Mouse (Mus musculus) frontal cortex, postnatal 25 days (tissue): ENCODE results near the gene Dnajc11.
A peak's percentile ranks its signal among the peaks of the same experiment; 100 is the strongest.

ENCODE experiments used
- DNase-seq, 2 experiments: peaks; one replicate each; pipeline ENCODE4 v3.0.0; 2022; ENCODE audit warnings: low spot score in 2 of 2

Dnajc11 gene

GRCm38 (mm10) chr4:151985886-151986285, 52.4 kb downstream of the Dnajc11 start:
- DNase-seq = no peak

- DNase-seq = no peak
Measured at GRCm38 (mm10) chr4:151986650-151987049, 53.2 kb downstream of the Dnajc11 start.

- no peak for DNase-seq
Measured at GRCm38 (mm10) chr4:151988014-151988341, 54.5 kb downstream of the Dnajc11 start.

GRCm38 (mm10) chr4:151988342-151989109, 55.0 kb downstream of the Dnajc11 start, which contains the start of gene Thap3:
Gene Thap3 (minus strand): TSS chr4:151988997.
- DNase-seq = peak; percentile 58 to 63

- no peak for DNase-seq
Measured at GRCm38 (mm10) chr4:151989110-151989488, 55.6 kb downstream of the Dnajc11 start.

GRCm38 (mm10) chr4:151992091-151992490, 58.6 kb downstream of the Dnajc11 start:
- DNase-seq = no peak

GRCm38 (mm10) chr4:151993035-151993434, 59.5 kb downstream of the Dnajc11 start:
- no peak for DNase-seq

- DNase-seq = no peak
Measured at GRCm38 (mm10) chr4:151994228-151995171, 61.0 kb downstream of the Dnajc11 start.

GRCm38 (mm10) chr4:151995371-151996172, 62.1 kb downstream of the Dnajc11 start:
- no peak for DNase-seq

- DNase-seq = peak; percentile 96
Measured at GRCm38 (mm10) chr4:151996173-151996950, 62.9 kb downstream of the Dnajc11 start, which contains the start of gene Phf13. Gene Phf13 (minus strand): TSS chr4:151996258.

- no peak for DNase-seq
Measured at GRCm38 (mm10) chr4:151996951-151997222, 63.4 kb downstream of the Dnajc11 start.

- DNase-seq = no peak
Measured at GRCm38 (mm10) chr4:151997701-151998100, 64.2 kb downstream of the Dnajc11 start.

GRCm38 (mm10) chr4:151999481-151999880, 66.0 kb downstream of the Dnajc11 start:
- no peak for DNase-seq

GRCm38 (mm10) chr4:152000906-152001305, 67.4 kb downstream of the Dnajc11 start:
- DNase-seq = no peak

- DNase-seq = no peak
Measured at GRCm38 (mm10) chr4:152001335-152001734, 67.8 kb downstream of the Dnajc11 start.

- DNase-seq = no peak
Measured at GRCm38 (mm10) chr4:152002063-152002462, 68.6 kb downstream of the Dnajc11 start.

GRCm38 (mm10) chr4:152006137-152006536, 72.6 kb downstream of the Dnajc11 start:
- DNase-seq = no peak

- no peak for DNase-seq
Measured at GRCm38 (mm10) chr4:152006812-152007211, 73.3 kb downstream of the Dnajc11 start.

GRCm38 (mm10) chr4:152007481-152008147, 74.1 kb downstream of the Dnajc11 start:
- no peak for DNase-seq

- DNase-seq = no peak
Measured at GRCm38 (mm10) chr4:152008148-152008500, 74.6 kb downstream of the Dnajc11 start.

- peak; percentile 85 to 88 for DNase-seq
Measured at GRCm38 (mm10) chr4:152008622-152009075, 75.2 kb downstream of the Dnajc11 start, which contains the start of gene Klhl21. Gene Klhl21 (plus strand): TSS chr4:152008803.
